Mouse (Mus musculus): ENCODE data around the gene Rftn1. TPM values are rescaled to one million over a fixed set of nuclear protein-coding genes. Genes with fewer than 3 reads are reported as not detected.

Gene Rftn1
- polyA plus RNA-seq, 1 experiment, result 102 TPM

DNA sequence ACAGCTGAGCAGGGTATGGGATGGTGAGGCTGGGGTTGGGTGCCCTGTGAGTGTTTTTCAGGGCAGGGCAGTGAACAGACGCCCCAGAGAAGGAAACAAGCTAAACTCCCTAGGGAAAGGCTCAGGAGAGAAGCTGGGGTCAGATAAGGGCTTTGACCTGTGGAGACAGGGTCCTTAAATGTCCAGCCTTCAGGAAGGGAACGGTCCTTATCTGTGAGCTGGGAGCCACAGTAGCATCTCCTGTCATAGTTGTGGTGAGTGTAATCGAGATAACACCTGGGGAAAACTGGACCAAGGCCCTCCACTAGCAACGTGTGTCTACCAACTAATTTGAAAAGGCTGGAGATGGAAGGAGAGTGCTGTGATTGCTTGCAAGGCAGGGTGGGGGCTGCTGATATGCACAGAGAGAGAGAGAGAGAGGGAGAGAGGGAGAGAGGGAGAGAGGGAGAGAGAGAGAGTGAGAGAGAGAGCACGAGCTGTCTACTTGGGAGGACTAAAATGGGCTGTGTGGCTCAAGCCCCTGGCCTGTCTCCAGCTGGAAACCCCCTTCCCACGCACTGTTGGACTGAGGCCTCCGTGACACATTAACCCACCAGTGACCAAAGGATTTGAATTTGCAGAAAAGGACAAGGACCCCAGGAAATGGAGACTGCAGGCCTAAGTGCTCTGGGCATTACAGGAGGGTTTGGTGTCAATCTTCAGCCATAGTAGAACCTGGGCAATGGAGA lies 137.6 kb downstream of the Rftn1 start:
- H3K27me3 ChIP-seq (ENCODE audit: control insufficient read depth, insufficient read depth, low read length), result no peaks in the 10 kb centered on the region
- 87% methylated on average over 7 of the region's 7 CpGs for WGBS
- no peaks in the 10 kb centered on the region; the same call in 1 of the 2 replicates for H3K4me1 ChIP-seq (replicated peaks; ENCODE audit: control insufficient read depth, insufficient read depth, low read length)
- TF ChIP-seq CTCF (IDR thresholded peaks at IDR 0.05; ENCODE audit: borderline replicate concordance, control insufficient read depth, extremely low read depth, insufficient read depth, low read length, poor library complexity) (no peak), POLR2A (IDR thresholded peaks at IDR 0.05; ENCODE audit: control insufficient read depth, extremely low read depth, insufficient read depth, low read length, poor library complexity) (no peak)
- H3K36me3 ChIP-seq (ENCODE audit: control insufficient read depth, insufficient read depth, low read length), result peaks cover 4% of the 10 kb centered on the region
- no peak overlapping the region for H3K4me3 ChIP-seq (ENCODE audit: control insufficient read depth, insufficient read depth, low read length)
- DNase-seq, result no peak
- H3K27ac ChIP-seq (ENCODE audit: control insufficient read depth, insufficient read depth, low read length), result no peak overlapping the region

- no peaks in the 10 kb centered on the region; the same call in 1 of the 2 replicates for H3K4me1 ChIP-seq (replicated peaks; ENCODE audit: control insufficient read depth, insufficient read depth, low read length)
- H3K27me3 ChIP-seq (ENCODE audit: control insufficient read depth, insufficient read depth, low read length), result no peaks in the 10 kb centered on the region
- no peak overlapping the region for H3K27ac ChIP-seq (ENCODE audit: control insufficient read depth, insufficient read depth, low read length)
- TF ChIP-seq CTCF (IDR thresholded peaks at IDR 0.05; ENCODE audit: borderline replicate concordance, control insufficient read depth, extremely low read depth, insufficient read depth, low read length, poor library complexity) (no peak), POLR2A (IDR thresholded peaks at IDR 0.05; ENCODE audit: control insufficient read depth, extremely low read depth, insufficient read depth, low read length, poor library complexity) (no peak)
- H3K36me3 ChIP-seq (ENCODE audit: control insufficient read depth, insufficient read depth, low read length), result peaks cover 8% of the 10 kb centered on the region
- no peak for DNase-seq
- no peak overlapping the region for H3K4me3 ChIP-seq (ENCODE audit: control insufficient read depth, insufficient read depth, low read length)
- 47% methylated on average over 9 of the region's 9 CpGs for WGBS
Observed at GRCm38 (mm10) chr17:50050456-50050855, 140.0 kb downstream of the Rftn1 start.

- Histone ChIP-seq H3K27me3 (ENCODE audit: control insufficient read depth, insufficient read depth, low read length) (no peaks in the 10 kb centered on the region), H3K36me3 (ENCODE audit: control insufficient read depth, insufficient read depth, low read length) (peaks cover 4% of the 10 kb centered on the region), H3K4me3 (ENCODE audit: control insufficient read depth, insufficient read depth, low read length) (no peak overlapping the region), H3K27ac (ENCODE audit: control insufficient read depth, insufficient read depth, low read length) (no peak overlapping the region), H3K4me1 (replicated peaks; ENCODE audit: control insufficient read depth, insufficient read depth, low read length) (no peaks in the 10 kb centered on the region; the same call in 1 of the 2 replicates)
- no peak for TF ChIP-seq POLR2A (IDR thresholded peaks at IDR 0.05; ENCODE audit: control insufficient read depth, extremely low read depth, insufficient read depth, low read length, poor library complexity)
- no peak for TF ChIP-seq CTCF (IDR thresholded peaks at IDR 0.05; ENCODE audit: borderline replicate concordance, control insufficient read depth, extremely low read depth, insufficient read depth, low read length, poor library complexity)
- 98% methylated on average over 9 of the region's 9 CpGs for WGBS
- no peak for DNase-seq
Observed at GRCm38 (mm10) chr17:50048209-50048608, 142.3 kb downstream of the Rftn1 start.

DNA sequence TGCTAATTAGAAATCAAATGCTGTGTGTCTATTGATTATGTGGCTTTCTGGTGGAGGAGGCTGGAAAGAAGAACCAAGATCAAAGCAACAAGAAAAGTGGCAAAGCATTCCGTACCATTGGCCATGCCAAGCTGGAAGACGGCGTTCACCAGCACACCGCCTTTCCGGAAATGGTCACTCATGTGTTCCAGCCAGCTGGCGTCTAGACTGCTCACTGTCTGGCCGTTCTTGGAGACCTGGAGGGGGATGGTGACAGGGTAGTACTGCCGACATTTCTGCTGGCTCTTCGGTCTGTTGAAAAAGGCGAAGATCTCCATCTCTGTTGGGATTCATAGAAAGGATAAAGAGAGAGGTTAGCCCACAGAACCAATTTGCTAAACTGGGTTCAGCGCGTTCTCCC lies 143.3 kb downstream of the Rftn1 start:
- 98% methylated on average over 12 of the region's 12 CpGs for WGBS
- Histone ChIP-seq H3K4me3 (ENCODE audit: control insufficient read depth, insufficient read depth, low read length) (no peak overlapping the region), H3K4me1 (replicated peaks; ENCODE audit: control insufficient read depth, insufficient read depth, low read length) (no peaks in the 10 kb centered on the region; the same call in 1 of the 2 replicates), H3K27ac (ENCODE audit: control insufficient read depth, insufficient read depth, low read length) (no peak overlapping the region), H3K36me3 (ENCODE audit: control insufficient read depth, insufficient read depth, low read length) (peaks cover 4% of the 10 kb centered on the region; the same call in 1 of the 2 replicates), H3K27me3 (ENCODE audit: control insufficient read depth, insufficient read depth, low read length) (no peaks in the 10 kb centered on the region)
- DNase-seq, result no peak
- TF ChIP-seq CTCF (IDR thresholded peaks at IDR 0.05; ENCODE audit: borderline replicate concordance, control insufficient read depth, extremely low read depth, insufficient read depth, low read length, poor library complexity), result no peak
- TF ChIP-seq POLR2A (IDR thresholded peaks at IDR 0.05; ENCODE audit: control insufficient read depth, extremely low read depth, insufficient read depth, low read length, poor library complexity), result no peak

- H3K27me3 ChIP-seq (ENCODE audit: control insufficient read depth, insufficient read depth, low read length), result no peaks in the 10 kb centered on the region
- TF ChIP-seq POLR2A (IDR thresholded peaks at IDR 0.05; ENCODE audit: control insufficient read depth, extremely low read depth, insufficient read depth, low read length, poor library complexity), result no peak
- TF ChIP-seq CTCF (IDR thresholded peaks at IDR 0.05; ENCODE audit: borderline replicate concordance, control insufficient read depth, extremely low read depth, insufficient read depth, low read length, poor library complexity), result no peak
- peaks cover 9% of the 10 kb centered on the region for H3K36me3 ChIP-seq (ENCODE audit: control insufficient read depth, insufficient read depth, low read length)
- no peak overlapping the region for H3K27ac ChIP-seq (ENCODE audit: control insufficient read depth, insufficient read depth, low read length)
- WGBS, result 100% methylated on average over 3 of the region's 3 CpGs
- no peak overlapping the region for H3K4me3 ChIP-seq (ENCODE audit: control insufficient read depth, insufficient read depth, low read length)
- no peak for DNase-seq
- H3K4me1 ChIP-seq (replicated peaks; ENCODE audit: control insufficient read depth, insufficient read depth, low read length), result no peaks in the 10 kb centered on the region
Observed at GRCm38 (mm10) chr17:50040727-50041410, 149.6 kb downstream of the Rftn1 start.

DNA sequence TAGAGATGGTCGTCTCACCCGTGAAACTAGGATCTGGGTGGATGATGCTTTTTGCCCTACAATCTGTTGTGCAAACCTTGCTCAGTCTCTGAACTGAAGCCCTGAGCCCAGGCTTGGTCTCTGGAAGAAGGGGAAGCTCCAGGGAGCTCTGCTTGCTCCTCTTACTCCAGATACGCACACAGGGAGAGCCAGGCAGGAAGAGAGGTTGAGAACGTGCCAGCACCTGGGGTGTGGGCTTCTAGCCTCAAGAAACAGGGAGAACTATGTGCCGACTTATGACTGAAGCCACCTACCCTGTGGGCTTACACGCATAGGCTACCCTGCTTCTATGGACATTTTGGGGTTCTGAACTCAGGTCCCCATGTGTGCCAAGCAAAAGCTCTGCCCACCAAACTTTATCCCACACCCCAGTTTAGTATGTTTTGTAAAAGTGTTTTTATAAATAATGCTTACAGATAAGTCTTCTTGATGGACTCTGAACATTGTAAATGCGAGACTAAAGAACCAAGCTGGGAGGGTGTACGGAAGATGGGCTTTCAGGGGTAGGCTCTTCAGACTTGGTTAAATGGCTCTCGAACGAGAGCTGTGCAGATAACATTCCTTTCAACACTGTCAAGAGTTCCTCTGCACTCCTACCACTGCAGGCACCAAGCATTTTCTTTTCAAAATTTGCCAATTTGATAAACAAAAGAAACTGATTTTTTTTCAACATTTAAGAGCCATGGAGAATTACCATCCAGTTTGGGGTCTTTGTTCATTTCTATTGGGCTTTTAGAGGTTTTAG lies 152.4 kb downstream of the Rftn1 start:
- DNase-seq, result no peak
- WGBS, result 92% methylated on average over 10 of the region's 10 CpGs
- H3K4me3 ChIP-seq (ENCODE audit: control insufficient read depth, insufficient read depth, low read length), result no peak overlapping the region
- no peak overlapping the region for H3K27ac ChIP-seq (ENCODE audit: control insufficient read depth, insufficient read depth, low read length)
- H3K36me3 ChIP-seq (ENCODE audit: control insufficient read depth, insufficient read depth, low read length), result peaks cover 9% of the 10 kb centered on the region
- no peak for TF ChIP-seq CTCF (IDR thresholded peaks at IDR 0.05; ENCODE audit: borderline replicate concordance, control insufficient read depth, extremely low read depth, insufficient read depth, low read length, poor library complexity)
- no peak for TF ChIP-seq POLR2A (IDR thresholded peaks at IDR 0.05; ENCODE audit: control insufficient read depth, extremely low read depth, insufficient read depth, low read length, poor library complexity)
- no peaks in the 10 kb centered on the region for H3K27me3 ChIP-seq (ENCODE audit: control insufficient read depth, insufficient read depth, low read length)
- no peaks in the 10 kb centered on the region for H3K4me1 ChIP-seq (replicated peaks; ENCODE audit: control insufficient read depth, insufficient read depth, low read length)

Data from thymus, adult 2 months (tissue).